Mouse (Mus musculus) forebrain, embryonic 16.5 days (tissue): ENCODE results near the gene Sik3. TPM values are rescaled to one million over a fixed set of nuclear protein-coding genes. Genes with fewer than 3 reads are reported as not detected.
A peak's percentile ranks its signal among the peaks of the same experiment; 100 is the strongest.

ENCODE experiments used
- ATAC-seq: fragments of 200-750 bp; cut with Nextera tagmentation; 2 replicates; pipeline ENCODE4 v1.8.0; 2017; ENCODE audit warnings: mild to moderate bottlenecking, moderate library complexity
- H3K27ac ChIP-seq: fragments of 300-500 bp; sonication (generic); 2 replicates; pipeline ENCODE4 v1.5.1; 2014; ENCODE audit warnings: low read length, control low read depth
- H3K27me3 ChIP-seq: fragments of 300-500 bp; sonication (generic); replicated peaks from 2 replicates; pipeline ENCODE4 v1.6.1; 2014; ENCODE audit warnings: low read length; ENCODE audit not compliant: control insufficient read depth, insufficient read depth
- H3K36me3 ChIP-seq: fragments of 300-500 bp; sonication (generic); 2 replicates; pipeline ENCODE4 v1.6.1; 2014; ENCODE audit not compliant: control insufficient read depth, insufficient read depth
- H3K4me1 ChIP-seq: fragments of 300-500 bp; sonication (generic); replicated peaks from 2 replicates; pipeline ENCODE4 v1.6.1; 2014; ENCODE audit warnings: low read length; ENCODE audit not compliant: control insufficient read depth, insufficient read depth
- H3K4me2 ChIP-seq: fragments of 300-500 bp; sonication (generic); 2 replicates; pipeline ENCODE4 v1.6.1; 2014; ENCODE audit warnings: mild to moderate bottlenecking, low read length, control low read depth
- H3K4me3 ChIP-seq: fragments of 300-500 bp; sonication (generic); replicated peaks from 2 replicates; pipeline ENCODE4 v1.5.1; 2014; ENCODE audit warnings: mild to moderate bottlenecking, low read length, control low read depth
- H3K9ac ChIP-seq: fragments of 300-500 bp; sonication (generic); replicated peaks from 2 replicates; pipeline ENCODE4 v1.6.1; 2014; ENCODE audit warnings: low read depth, low read length, control low read depth
- H3K9me3 ChIP-seq: fragments of 300-500 bp; sonication (generic); 2 replicates; pipeline ENCODE4 v1.6.1; 2016; ENCODE audit warnings: low read length; ENCODE audit not compliant: control insufficient read depth
- WGBS: fragments of 180-500 bp; shearing (Covaris S2); extraction: QIAGEN DNeasy Blood & Tissue Kit; methylation state at CpG from one replicate; pipeline ENCODE4 v1.1.7; 2014; 5-methylcytosine and 5-hydroxymethylcytosine counted together
- polyA plus RNA-seq: library from polyadenylated mRNA; unstranded; fragments of >200 nt; fragmentation: Nextera tagmentation; extraction: Ambion mirVana; gene quantifications from 2 replicates; pipeline ENCODE4 v1.2.1, GENCODE M21; 2015

The Sik3 gene
- polyA plus RNA-seq, 1 experiment from 2014 or later = 5.3 TPM

- Histone ChIP-seq H3K4me3 (peak overlapping the region; percentile 68), H3K27me3 (no peaks in the 10 kb centered on the region), H3K27ac (peak overlapping the region; percentile 93), H3K36me3 (no peaks in the 10 kb centered on the region), H3K9me3 (no peaks in the 10 kb centered on the region), H3K4me1 (peaks cover 28% of the 10 kb centered on the region), H3K4me2 (peak overlapping the region; percentile 81), H3K9ac (peak overlapping the region; percentile 90)
- WGBS = under 1% methylated on average over 4 of the region's 4 CpGs
- ATAC-seq = peak; percentile 74
Measured at GRCm38 (mm10) chr9:45985229-45985567, 27.4 kb upstream of the Sik3 start.

- WGBS = 45% methylated on average over 4 of the region's 4 CpGs
- no peak for ATAC-seq
- no peak overlapping the region for H3K4me2 ChIP-seq
Measured at GRCm38 (mm10) chr9:45999009-45999408, 13.6 kb upstream of the Sik3 start.

DNA sequence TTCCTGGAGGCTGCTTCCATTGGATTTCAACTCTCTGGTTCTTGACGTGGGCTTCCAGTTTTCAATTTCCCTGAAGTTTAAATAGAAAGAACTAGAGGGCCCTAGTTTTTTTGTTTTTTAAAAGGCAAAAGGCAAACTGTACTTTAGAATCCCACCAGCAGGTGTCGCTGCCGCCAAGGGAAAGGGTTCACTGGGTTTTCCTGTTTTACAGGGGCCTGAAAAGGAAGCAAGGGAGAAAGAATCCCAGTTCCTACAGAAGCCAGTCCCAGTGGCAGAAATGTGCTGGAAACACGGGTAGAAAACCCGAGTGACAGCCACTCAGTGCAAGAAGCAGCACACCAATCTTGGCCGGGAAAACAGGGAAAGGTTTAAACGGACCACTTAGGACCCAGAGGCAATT, 8.9 kb upstream of the Sik3 start:
- no peaks in the 10 kb centered on the region for H3K27me3 ChIP-seq
- WGBS = 9% methylated on average over 7 of the region's 7 CpGs
- H3K4me2 ChIP-seq = no peak overlapping the region
- no peaks in the 10 kb centered on the region for H3K36me3 ChIP-seq
- H3K4me1 ChIP-seq = no peaks in the 10 kb centered on the region
- ATAC-seq = no peak
- H3K9me3 ChIP-seq = no peaks in the 10 kb centered on the region
- H3K27ac ChIP-seq = no peak overlapping the region
- no peak overlapping the region for H3K4me3 ChIP-seq
- no peak overlapping the region; the same call in 1 of the 2 replicates for H3K9ac ChIP-seq

More at GRCm38 (mm10) chr9:45999009-45999408, 13.6 kb upstream of the Sik3 start:
- H3K36me3 ChIP-seq = no peaks in the 10 kb centered on the region
- H3K9ac ChIP-seq = no peak overlapping the region
- H3K27ac ChIP-seq = no peak overlapping the region
- no peak overlapping the region for H3K4me3 ChIP-seq
- no peaks in the 10 kb centered on the region for H3K4me1 ChIP-seq
- H3K9me3 ChIP-seq = no peaks in the 10 kb centered on the region
- H3K27me3 ChIP-seq = no peaks in the 10 kb centered on the region

GRCm38 (mm10) chr9:46004529-46004928, 8.1 kb upstream of the Sik3 start:
- H3K4me2 ChIP-seq = no peak overlapping the region
- H3K27ac ChIP-seq = no peak overlapping the region
- ATAC-seq = no peak
- H3K9me3 ChIP-seq = no peaks in the 10 kb centered on the region
- H3K27me3 ChIP-seq = no peaks in the 10 kb centered on the region
- WGBS = 61% methylated on average over 3 of the region's 3 CpGs
- no peak overlapping the region for H3K4me3 ChIP-seq
- H3K4me1 ChIP-seq = no peaks in the 10 kb centered on the region
- H3K36me3 ChIP-seq = no peaks in the 10 kb centered on the region
- no peak overlapping the region for H3K9ac ChIP-seq

GRCm38 (mm10) chr9:46006224-46006623, 6.4 kb upstream of the Sik3 start:
- 56% methylated on average over 5 of the region's 5 CpGs for WGBS
- no peak for ATAC-seq

DNA sequence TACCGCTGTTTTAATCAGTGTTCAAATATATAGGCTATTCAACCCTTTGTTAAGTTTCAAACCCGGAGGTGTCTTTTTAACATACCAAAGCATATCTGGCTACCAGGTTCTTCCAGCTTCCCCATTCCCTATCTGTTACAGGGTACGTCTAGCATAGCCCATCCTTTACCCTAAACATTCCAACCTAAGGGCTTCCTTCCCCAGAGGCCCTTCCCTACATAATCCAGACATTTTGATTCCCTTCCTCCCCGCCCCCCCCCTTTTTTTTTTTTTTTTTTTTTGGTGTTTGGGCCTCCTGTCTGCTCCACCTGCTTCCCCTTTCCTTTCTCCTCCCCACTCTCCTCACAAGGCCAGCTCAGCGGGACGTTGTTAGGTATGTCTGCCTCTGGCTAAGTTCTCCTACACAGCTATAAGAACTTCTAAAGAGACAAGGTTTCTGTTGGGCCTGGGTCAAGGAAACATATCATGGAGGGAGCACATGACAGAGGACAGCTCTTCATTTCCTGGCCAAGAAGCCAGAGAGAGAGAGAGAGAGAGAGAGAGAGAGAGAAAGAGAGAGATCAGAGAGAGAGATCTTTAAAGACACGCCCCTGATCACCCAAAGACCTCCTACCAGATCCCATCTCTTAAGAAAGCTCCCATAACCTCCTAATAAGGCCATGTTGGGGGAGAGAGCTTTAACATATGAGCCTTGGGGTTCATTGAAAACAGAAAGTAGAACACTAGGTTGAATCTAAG, 3.5 kb upstream of the Sik3 start:
- H3K4me2 ChIP-seq = no peak overlapping the region
- ATAC-seq = no peak
- H3K4me3 ChIP-seq = no peak overlapping the region

More at GRCm38 (mm10) chr9:46006224-46006623, 6.4 kb upstream of the Sik3 start:
- Histone ChIP-seq H3K4me1 (no peaks in the 10 kb centered on the region), H3K9me3 (no peaks in the 10 kb centered on the region), H3K9ac (no peak overlapping the region), H3K4me2 (no peak overlapping the region), H3K4me3 (no peak overlapping the region), H3K36me3 (no peaks in the 10 kb centered on the region), H3K27me3 (no peaks in the 10 kb centered on the region), H3K27ac (no peak overlapping the region)

DNA sequence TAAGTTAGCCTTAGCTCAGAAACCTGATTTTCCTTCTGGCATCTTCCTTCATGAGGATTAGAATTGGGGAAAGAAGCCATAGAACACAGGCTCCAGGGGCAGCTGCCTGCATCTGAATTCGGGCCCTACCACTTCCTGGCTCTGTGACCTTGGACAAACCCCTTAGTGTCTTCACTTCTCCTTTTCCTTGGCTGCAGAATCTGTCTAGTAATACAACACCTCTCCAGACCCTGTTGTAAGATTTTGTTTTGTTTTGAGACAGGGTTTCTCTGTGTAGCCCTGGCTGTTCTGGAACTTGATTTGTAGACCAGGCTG, 3.0 kb upstream of the Sik3 start:
- Histone ChIP-seq H3K9ac (no peak overlapping the region), H3K4me2 (no peak overlapping the region), H3K4me1 (peaks cover 22% of the 10 kb centered on the region), H3K27me3 (no peaks in the 10 kb centered on the region), H3K36me3 (no peaks in the 10 kb centered on the region), H3K9me3 (no peaks in the 10 kb centered on the region), H3K4me3 (no peak overlapping the region), H3K27ac (no peak overlapping the region)
- ATAC-seq = no peak
- 67% methylated on average over 1 of the region's 1 CpGs for WGBS

More for the DNA sequence above, 3.5 kb upstream of the Sik3 start:
- 80% methylated on average over 7 of the region's 7 CpGs for WGBS
- H3K9ac ChIP-seq = no peak overlapping the region
- H3K27me3 ChIP-seq = no peaks in the 10 kb centered on the region
- H3K27ac ChIP-seq = no peak overlapping the region
- no peaks in the 10 kb centered on the region for H3K9me3 ChIP-seq
- peaks cover 17% of the 10 kb centered on the region for H3K4me1 ChIP-seq
- H3K36me3 ChIP-seq = no peaks in the 10 kb centered on the region

- Histone ChIP-seq H3K27ac (no peak overlapping the region), H3K4me2 (no peak overlapping the region), H3K9ac (no peak overlapping the region; the same call in 1 of the 2 replicates), H3K4me1 (peaks cover 38% of the 10 kb centered on the region), H3K36me3 (no peaks in the 10 kb centered on the region), H3K9me3 (no peaks in the 10 kb centered on the region), H3K4me3 (no peak overlapping the region), H3K27me3 (no peaks in the 10 kb centered on the region)
- WGBS = 43% methylated on average over 3 of the region's 3 CpGs
- ATAC-seq = no peak
Measured at GRCm38 (mm10) chr9:46011094-46011970, 1.3 kb upstream of the Sik3 start.

DNA sequence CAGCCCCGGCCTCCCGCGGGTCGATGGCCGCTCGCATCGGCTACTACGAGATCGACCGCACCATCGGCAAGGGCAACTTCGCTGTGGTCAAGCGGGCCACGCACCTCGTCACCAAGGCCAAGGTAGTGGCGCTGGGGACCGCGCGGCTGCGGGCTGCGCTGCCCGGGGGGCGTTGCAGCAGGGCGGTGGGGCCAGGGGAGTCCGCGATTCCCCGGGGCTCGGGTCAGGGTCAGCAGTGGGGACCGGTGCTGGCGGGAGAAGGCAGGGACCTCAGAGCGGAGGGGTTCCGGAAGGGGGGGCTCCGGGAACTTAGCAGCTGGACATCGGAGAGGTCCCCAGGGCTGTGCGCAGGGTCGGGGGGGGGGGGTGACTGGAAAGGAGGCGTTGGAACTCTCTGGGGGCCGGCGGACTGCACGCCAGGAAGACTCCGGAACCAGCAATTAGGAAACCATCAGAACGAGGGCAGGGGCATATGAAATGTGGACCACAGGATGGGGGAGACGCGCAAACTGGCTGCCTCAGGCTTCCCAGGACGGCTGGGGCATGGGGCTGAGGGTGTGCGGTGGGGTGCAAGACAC, 478 bp downstream of the Sik3 start:
- Histone ChIP-seq H3K4me3 (peak overlapping the region; percentile 100), H3K9ac (peak overlapping the region; percentile 97), H3K27me3 (no peaks in the 10 kb centered on the region), H3K4me2 (peak overlapping the region; percentile 54), H3K4me1 (peaks cover 40% of the 10 kb centered on the region), H3K36me3 (no peaks in the 10 kb centered on the region), H3K27ac (peak overlapping the region; percentile 85), H3K9me3 (no peaks in the 10 kb centered on the region)
- ATAC-seq = peak; percentile 53
- WGBS = 1% methylated on average over 41 of the region's 46 CpGs
